Mouse (Mus musculus) ES-Bruce4 (cell line): ENCODE measurements around the gene Senp1.

Source experiments
- CTCF ChIP-seq: IDR thresholded peaks from one replicate; pipeline ENCODE4 v1.8.1; 2011; ENCODE audit warnings: low read depth, low read length
- POLR2A ChIP-seq: IDR thresholded peaks from one replicate; pipeline ENCODE4 v1.8.1; 2011; ENCODE audit warnings: low read length; ENCODE audit not compliant: insufficient read depth

GRCm38 (mm10) chr15:98131451-98131850, 37.9 kb upstream of the Senp1 start:
- TF ChIP-seq CTCF (no peak), POLR2A (no peak)
